In genomic region chr19:27513535-27513934, GRCm38 (mm10) we compare ENCODE assay signal across 19 mouse cellular contexts.
A peak's percentile ranks its signal among the peaks of the same experiment; 100 is the strongest.
DNase-seq lines count a peak whose midpoint lies in the region; ATAC-seq and TF ChIP-seq lines count a peak whose summit lies in the region.
"Had no signal": no experiment of that assay in that cellular context is flagged by ENCODE, and none has a peak within 500 bp of the region (broad histone marks: within the 10 kb centered on the region; RNA-seq: fewer than 3 reads in every experiment).

No protein-coding gene starts in this region.

- ATAC-seq in lung, postnatal 0 days, result no peak; the same call in 1 of the 2 replicates
- peak; percentile 61 for ATAC-seq in granulocyte monocyte progenitor cell, adult 5-6 weeks (replicated peaks; ENCODE audit: poor library complexity, severe bottlenecking)
- peak; percentile 57 for ATAC-seq in megakaryocyte progenitor cell, adult 5-6 weeks (replicated peaks; ENCODE audit: poor library complexity)
- ATAC-seq: forebrain, embryonic 14.5 days; forebrain, embryonic 16.5 days had no signal

- H3K4me2 ChIP-seq in lung, postnatal 0 days (replicated peaks; ENCODE audit: low read depth, low read length), result no peak overlapping the region
- H3K4me2 ChIP-seq: embryonic facial prominence, embryonic 13.5 days; embryonic facial prominence, embryonic 15.5 days; forebrain, embryonic 12.5 days had no signal

- WGBS in lung, postnatal 0 days, result 39% methylated on average over 1 of the region's 1 CpGs

- H3K36me3 ChIP-seq in lung, postnatal 0 days (ENCODE audit: insufficient read depth, low read length), result no peaks in the 10 kb centered on the region
- H3K36me3 ChIP-seq: embryonic facial prominence, embryonic 13.5 days; embryonic facial prominence, embryonic 15.5 days; forebrain, embryonic 10.5 days; forebrain, embryonic 12.5 days had no signal

- no peak overlapping the region for H3K9ac ChIP-seq in lung, postnatal 0 days (replicated peaks; ENCODE audit: low read depth)
- H3K9ac ChIP-seq: embryonic facial prominence, embryonic 13.5 days; embryonic facial prominence, embryonic 15.5 days; forebrain, embryonic 12.5 days had no signal

- peak; percentile 32 for DNase-seq in lung, postnatal 0 days (ENCODE audit: low spot score)
- no peak for DNase-seq in lung, postnatal 4 days
- no peak for DNase-seq in urinary bladder, adult 2 months (ENCODE audit: low spot score)
- DNase-seq: cerebellum, adult 11 months; cerebellum, adult 18-20 months; cerebellum, adult 8-10 months; cerebellum, adult 9-11 months; cerebellum, postnatal 14 days; cerebellum, postnatal 36 days; embryo, embryonic 11 days had no signal

- TF ChIP-seq EP300 in lung, postnatal 0 days (IDR thresholded peaks at IDR 0.05), result no peak

- no peak overlapping the region for H3K4me3 ChIP-seq in lung, postnatal 0 days (ENCODE audit: low read depth, low read length)
- H3K4me3 ChIP-seq: embryonic facial prominence, embryonic 13.5 days; embryonic facial prominence, embryonic 15.5 days; erythroblast, embryonic 14.5 days; forebrain, embryonic 10.5 days; forebrain, embryonic 12.5 days had no signal

- no peaks in the 10 kb centered on the region for H3K27me3 ChIP-seq in lung, postnatal 0 days (replicated peaks; ENCODE audit: insufficient read depth, low read length)
- H3K27me3 ChIP-seq: embryonic facial prominence, embryonic 13.5 days; embryonic facial prominence, embryonic 15.5 days; forebrain, embryonic 12.5 days had no signal

- no peak overlapping the region for H3K27ac ChIP-seq in lung, postnatal 0 days (ENCODE audit: low read length)
- H3K27ac ChIP-seq: embryonic facial prominence, embryonic 13.5 days; embryonic facial prominence, embryonic 15.5 days; forebrain, embryonic 10.5 days; forebrain, embryonic 12.5 days had no signal

- no peak for TF ChIP-seq CTCF in lung, postnatal 0 days (IDR thresholded peaks at IDR 0.05)

- no peaks in the 10 kb centered on the region for H3K4me1 ChIP-seq in lung, postnatal 0 days (ENCODE audit: insufficient read depth, low read depth, low read length)
- H3K4me1 ChIP-seq: embryonic facial prominence, embryonic 13.5 days; forebrain, embryonic 12.5 days had no signal

- no peaks in the 10 kb centered on the region for H3K9me3 ChIP-seq in lung, postnatal 0 days (ENCODE audit: low read length)
- H3K9me3 ChIP-seq: embryonic facial prominence, embryonic 13.5 days; embryonic facial prominence, embryonic 15.5 days; forebrain, embryonic 10.5 days; forebrain, embryonic 12.5 days had no signal
